Mouse (Mus musculus) cortical plate, adult 2 months (tissue): Measurements from ENCODE around the gene Upp1. TPM values are rescaled to one million over a fixed set of nuclear protein-coding genes. Genes with fewer than 3 reads are reported as not detected.
"Not testable (repeated sequence)": the region's sequence is repeated elsewhere in the genome, so short reads cannot be mapped to it uniquely, and the experiment has no call there.

Experiments
- H3K27ac ChIP-seq: fragments of 200-500 bp; 2 replicates; pipeline ENCODE4 v1.5.1; 2012; ENCODE audit warnings: low read length, control low read depth, inconsistent platforms; ENCODE audit not compliant: insufficient read depth
- H3K4me1 ChIP-seq: fragments of 200-500 bp; 2 replicates; pipeline ENCODE4 v1.6.1; 2011; ENCODE audit warnings: low read length; ENCODE audit not compliant: control insufficient read depth, insufficient read depth
- H3K4me3 ChIP-seq: fragments of 200-500 bp; 2 replicates; pipeline ENCODE4 v1.5.1; 2011; ENCODE audit warnings: mild to moderate bottlenecking, low read length, control low read depth; ENCODE audit not compliant: insufficient read depth
- CTCF ChIP-seq: fragments of 200-500 bp; IDR thresholded peaks from 2 replicates; pipeline ENCODE4 v1.5.1; 2011; ENCODE audit warnings: mild to moderate bottlenecking, control low read depth, low read length; ENCODE audit not compliant: insufficient read depth; ENCODE audit errors: extremely low read depth
- POLR2A ChIP-seq: fragments of 200-500 bp; IDR thresholded peaks from 2 replicates; pipeline ENCODE4 v1.6.1; 2011; ENCODE audit warnings: mild to moderate bottlenecking, low read length, control low read depth; ENCODE audit not compliant: insufficient read depth; ENCODE audit errors: extremely low read depth
- polyA plus RNA-seq: library from polyadenylated mRNA; depleted of rRNA; stranded (reverse); fragments of >200 nt; gene quantifications from 2 replicates; pipeline ENCODE4 v1.2.3, GENCODE M21; 2012; rRNA removed

Upp1 gene
- polyA plus RNA-seq, 1 experiment: 5.6 TPM

DNA sequence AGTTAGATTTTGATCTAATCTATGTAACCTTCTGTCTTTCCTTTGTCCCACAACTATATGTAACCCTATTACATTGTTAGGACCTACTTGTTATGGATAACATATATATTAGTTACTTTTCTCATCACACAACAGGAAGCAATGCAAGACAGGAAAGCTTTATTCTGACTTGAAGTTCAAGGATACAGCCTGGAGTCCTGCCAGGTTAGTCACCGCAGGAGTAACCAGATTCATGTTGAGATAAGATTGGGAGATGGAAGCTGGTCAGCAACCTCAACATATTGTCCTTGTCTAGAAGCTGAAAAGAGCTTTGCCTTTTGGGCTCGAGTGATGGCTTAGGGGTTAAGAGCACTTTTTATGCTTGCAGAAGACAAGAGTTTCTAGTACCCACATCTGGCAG is 30.3 kb downstream of the Upp1 start:
- TF ChIP-seq POLR2A (no peak), CTCF (no peak)
- Histone ChIP-seq H3K4me3 (no peak overlapping the region), H3K4me1 (no peaks in the 10 kb centered on the region), H3K27ac (no peak overlapping the region)

- not testable (repeated sequence) for H3K4me1 ChIP-seq, H3K27ac ChIP-seq, H3K4me3 ChIP-seq
Observed at GRCm38 (mm10) chr11:9150403-9150802, 32.5 kb downstream of the Upp1 start.

- H3K4me1 ChIP-seq: no peaks in the 10 kb centered on the region
- H3K27ac ChIP-seq: no peak overlapping the region
- no peak overlapping the region for H3K4me3 ChIP-seq
- no peak for TF ChIP-seq POLR2A
- TF ChIP-seq CTCF: no peak
Observed at GRCm38 (mm10) chr11:9159953-9160352, 42.0 kb downstream of the Upp1 start.

DNA sequence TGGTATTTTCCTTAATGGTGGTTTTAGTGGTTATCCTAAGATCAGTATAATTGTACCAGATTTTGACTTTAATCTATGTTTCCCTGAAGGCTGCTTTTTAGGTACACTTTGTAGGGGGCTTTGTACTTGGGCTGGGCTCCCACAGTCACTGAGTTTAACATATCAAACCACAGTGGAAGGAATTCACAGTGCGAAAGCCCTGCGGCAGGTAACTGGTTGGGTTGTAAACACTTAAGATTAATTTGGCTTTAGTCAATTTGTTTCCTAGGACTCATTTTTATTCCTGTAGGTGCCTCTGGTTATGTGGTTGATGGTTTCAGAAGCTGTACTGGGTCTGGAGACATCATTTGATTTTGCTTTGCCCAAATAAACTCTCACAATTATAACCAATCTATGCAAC is 49.4 kb downstream of the Upp1 start:
- Histone ChIP-seq H3K27ac (no peak overlapping the region), H3K4me3 (no peak overlapping the region), H3K4me1 (no peaks in the 10 kb centered on the region)
- TF ChIP-seq CTCF: no peak
- no peak for TF ChIP-seq POLR2A

GRCm38 (mm10) chr11:9181477-9181876 is 63.6 kb downstream of the Upp1 start:
- Histone ChIP-seq H3K4me3 (no peak overlapping the region), H3K4me1 (no peaks in the 10 kb centered on the region), H3K27ac (no peak overlapping the region)
- TF ChIP-seq CTCF (no peak), POLR2A (no peak)

Other genes with a start within 250 kb of the Upp1 start
- 0.06 TPM in 2 replicates for gene Pkd1l1, start 144.8 kb upstream of the Upp1 start, polyA plus RNA-seq
- gene Hus1, start 106.9 kb upstream of the Upp1 start, polyA plus RNA-seq: 12.1 and 12.8 TPM in 2 replicates
- gene Gm11992, start 69.5 kb upstream of the Upp1 start, polyA plus RNA-seq: 0.81 and 1.1 TPM in 2 replicates
- gene Sun3, start 69.1 kb upstream of the Upp1 start, polyA plus RNA-seq: 0.08 TPM in 1 of 2 replicates, not detected in the other
- under 0.01 and 0.04 TPM in 2 replicates for gene Abca13, start 73.8 kb downstream of the Upp1 start, polyA plus RNA-seq